Mouse (Mus musculus) adrenal gland, postnatal 10 days (tissue): ENCODE measurements at regions not wholly inside any gene's neighbourhood (a gene's known extent, or its start where the extent isn't known, plus 50 kb on each side); places are given as distances from the start of the nearest gene placed in this dataset.
A peak's percentile ranks its signal among the peaks of the same experiment; 100 is the strongest.

ENCODE experiments used
- DNase-seq: peaks from one replicate; pipeline ENCODE4 v3.0.0; 2021; ENCODE audit warnings: mixed read lengths

DNA sequence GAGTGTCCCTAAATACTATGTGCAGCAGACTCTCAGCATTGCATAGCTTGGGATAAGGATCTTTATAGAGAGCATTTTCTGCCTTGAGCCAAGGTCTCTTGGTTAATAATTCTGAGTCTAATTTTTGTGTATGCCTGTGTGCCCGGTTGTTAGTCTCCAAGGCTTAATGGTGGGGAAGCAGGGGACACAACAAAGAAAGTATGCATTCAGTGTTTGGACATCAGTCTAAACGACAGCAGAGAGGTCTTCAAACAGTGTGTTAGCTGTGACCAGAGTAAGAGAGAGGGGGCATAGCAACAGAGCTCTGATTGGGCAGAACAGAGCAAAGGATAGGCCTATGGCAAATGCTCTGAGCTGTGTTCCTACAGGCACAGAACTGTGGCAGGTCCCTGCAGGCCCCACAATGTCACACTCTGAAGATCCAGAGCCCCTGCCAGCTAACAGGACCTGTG is 522.7 kb upstream of the Tnp1 start:
- DNase-seq = peak; percentile 30

DNA sequence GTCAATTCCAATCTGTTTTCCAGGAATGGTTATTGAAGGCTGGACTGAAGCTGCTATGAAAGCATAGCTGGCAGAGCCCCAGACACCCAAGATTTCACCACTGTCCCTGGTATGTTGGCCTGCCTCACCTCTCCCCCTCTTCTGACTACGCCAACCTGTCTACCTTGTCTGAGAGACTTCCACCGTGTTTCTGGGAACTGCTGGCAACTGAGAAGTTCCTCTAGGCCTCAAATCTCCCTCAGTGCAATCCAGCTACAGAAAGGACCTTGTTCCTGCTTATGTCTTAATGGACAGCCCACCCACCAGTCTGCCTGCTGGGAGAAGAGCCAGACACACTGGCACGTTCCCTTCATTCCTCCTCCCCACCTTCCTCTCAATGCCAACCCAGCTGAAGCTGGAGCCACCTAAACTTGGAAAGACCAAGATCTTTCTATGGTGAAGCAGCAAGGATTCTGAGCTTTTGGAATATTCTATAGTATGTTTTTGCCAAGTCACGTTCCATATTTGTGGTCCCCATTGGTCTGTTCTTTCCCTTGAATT is 520.1 kb upstream of the Tnp1 start:
- DNase-seq = peak; percentile 40

GRCm38 (mm10) chr1:73533526-73533925 is 517.8 kb upstream of the Tnp1 start:
- DNase-seq = no peak

- no peak for DNase-seq
These were observed 516.6 kb upstream of the Tnp1 start for GRCm38 (mm10) chr1:73532316-73532715.

DNA sequence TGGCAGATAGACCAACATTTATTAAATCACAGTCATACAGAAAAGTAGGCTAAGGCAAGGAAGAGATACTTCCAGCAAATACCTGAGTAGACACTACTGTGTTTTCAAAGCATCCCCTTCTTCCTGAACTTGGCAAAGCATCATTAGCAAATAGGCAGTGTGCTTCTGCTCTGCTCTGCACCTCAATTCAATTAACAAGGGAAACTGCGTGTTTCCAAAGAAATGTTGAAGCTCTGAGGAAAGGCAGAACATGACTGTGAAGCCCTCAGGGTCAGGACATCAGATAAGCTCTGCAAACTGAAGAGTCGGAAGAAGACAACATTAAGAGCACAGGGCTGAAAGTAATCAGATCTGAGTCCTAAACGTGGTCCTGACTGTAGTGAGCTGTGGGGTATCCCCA is 516.1 kb upstream of the Tnp1 start:
- DNase-seq = no peak

DNA sequence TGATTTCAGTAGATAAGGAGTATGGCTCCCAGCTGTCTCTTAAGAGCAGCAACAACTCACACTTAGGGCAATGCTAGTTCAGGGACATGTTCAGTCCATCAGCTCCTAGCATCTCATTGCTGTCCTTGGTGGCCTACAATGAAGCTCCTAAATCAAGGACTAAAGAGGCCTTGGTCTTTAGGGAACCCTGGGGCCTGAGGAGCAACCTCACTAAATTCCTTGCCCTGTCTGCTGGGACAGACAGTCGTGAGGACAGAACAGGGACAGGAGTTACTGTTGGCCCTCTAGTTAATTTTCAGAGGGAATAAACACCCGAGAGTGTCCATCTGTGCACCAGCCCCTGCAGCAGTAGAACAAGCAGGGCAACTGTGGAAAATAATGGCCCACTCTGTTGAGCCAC is 514.6 kb upstream of the Tnp1 start:
- no peak for DNase-seq

GRCm38 (mm10) chr1:73528623-73529022 is 512.9 kb upstream of the Tnp1 start:
- peak; percentile 49 for DNase-seq

DNA sequence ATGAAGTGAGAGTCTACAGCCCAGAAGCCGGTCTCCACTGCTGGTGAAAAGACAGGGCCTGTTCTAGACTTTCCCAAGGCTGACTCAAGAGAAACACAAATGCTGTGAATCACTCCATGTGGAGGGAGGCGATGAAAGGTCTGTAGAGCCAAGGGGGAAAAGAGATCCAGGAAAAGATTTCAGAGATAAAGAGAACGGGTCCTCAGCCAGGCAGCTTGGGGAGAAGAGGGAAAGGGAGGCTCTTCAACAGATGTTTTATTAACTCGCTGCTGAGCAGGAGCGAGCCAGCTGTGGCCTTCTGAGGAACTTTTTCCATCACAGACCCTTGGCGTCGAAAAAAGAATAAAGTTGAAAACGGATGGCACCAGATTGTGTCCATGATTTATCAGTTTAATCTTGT is 500.7 kb upstream of the Tnp1 start:
- no peak for DNase-seq

GRCm38 (mm10) chr1:73515781-73516180 is 500.1 kb upstream of the Tnp1 start:
- no peak for DNase-seq

- peak; percentile 48 for DNase-seq
These were observed 498.1 kb upstream of the Tnp1 start for GRCm38 (mm10) chr1:73513822-73514221.

DNA sequence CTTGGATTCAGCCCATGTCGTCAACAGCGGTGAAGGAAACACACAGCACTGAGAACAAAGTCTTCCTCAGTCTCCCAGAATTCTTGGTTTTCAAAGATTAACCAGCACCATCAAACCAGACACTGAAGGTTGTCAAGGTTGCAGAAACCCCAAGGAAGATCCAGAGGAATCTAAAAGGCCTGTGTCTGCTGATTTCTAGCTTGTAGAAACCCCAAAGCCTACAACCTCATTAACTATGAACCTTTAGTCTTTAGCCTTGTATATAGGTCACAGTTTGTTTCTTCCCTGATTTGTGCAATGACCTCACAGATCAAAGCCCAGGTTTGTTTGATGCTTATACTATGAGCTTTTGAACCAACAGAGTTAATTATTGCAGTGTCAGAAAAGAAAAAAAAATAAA is 497.1 kb upstream of the Tnp1 start:
- DNase-seq = no peak

DNA sequence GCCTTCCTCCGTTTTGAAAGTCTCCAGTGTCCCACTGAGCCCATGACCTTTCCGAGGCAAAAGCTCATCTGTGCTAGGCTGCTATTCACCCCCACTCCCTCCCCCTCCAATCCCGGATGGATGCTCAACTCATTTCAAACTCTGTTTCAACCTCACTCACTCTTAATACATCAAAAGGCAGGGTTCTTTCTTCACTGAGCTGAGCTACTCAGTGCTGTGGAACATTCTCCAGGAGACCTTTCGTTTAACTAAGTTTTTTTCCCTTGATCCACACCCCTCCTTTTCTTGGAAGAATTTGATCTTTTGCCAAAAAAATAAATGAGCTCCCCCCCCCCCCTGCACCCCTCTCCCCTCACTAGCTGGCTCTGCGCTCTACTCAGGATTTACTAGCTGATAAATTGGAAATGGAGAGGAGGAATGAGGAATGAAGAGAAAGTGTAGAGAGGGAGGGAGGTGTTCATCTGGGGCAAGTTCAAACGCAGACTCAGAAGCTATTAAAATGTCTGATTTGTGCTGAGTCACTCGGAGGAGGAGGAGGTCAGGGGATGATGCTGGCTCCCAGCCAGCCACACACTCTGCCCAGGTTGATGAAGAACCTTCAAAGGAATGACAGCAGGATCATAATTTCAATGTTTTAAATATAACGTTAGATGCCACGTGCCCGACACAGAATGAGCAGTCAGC is 491.5 kb upstream of the Tnp1 start:
- peak; percentile 47 for DNase-seq

- DNase-seq = no peak
These were observed 487.9 kb upstream of the Tnp1 start for GRCm38 (mm10) chr1:73503611-73504010.

GRCm38 (mm10) chr1:73500671-73501070 is 485.0 kb upstream of the Tnp1 start:
- DNase-seq = no peak

GRCm38 (mm10) chr1:73495971-73496749 is 480.5 kb upstream of the Tnp1 start:
- DNase-seq = no peak

GRCm38 (mm10) chr1:73481956-73482355 is 466.2 kb upstream of the Tnp1 start:
- peak; percentile 26 for DNase-seq

- no peak for DNase-seq
These were observed 463.7 kb upstream of the Tnp1 start for GRCm38 (mm10) chr1:73479349-73479920.

DNA sequence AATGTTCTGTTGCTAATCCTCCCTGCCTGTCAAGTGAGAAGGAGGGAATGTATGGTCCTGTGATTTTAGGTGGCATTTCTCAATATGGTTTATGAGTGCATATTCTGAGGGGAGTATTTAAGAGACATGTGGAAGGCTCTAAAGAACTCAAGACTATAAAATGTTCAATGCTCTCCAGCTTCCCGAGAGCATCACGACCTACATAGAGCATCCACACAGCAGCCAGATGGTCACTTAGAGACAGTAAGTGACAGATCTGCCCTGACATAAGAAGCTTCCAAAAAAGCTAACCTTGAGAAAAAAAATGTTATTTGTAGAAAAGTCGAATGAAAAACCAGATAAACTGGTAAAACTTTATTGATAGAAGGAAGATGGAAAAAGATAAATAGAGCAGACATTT is 444.9 kb upstream of the Tnp1 start:
- DNase-seq = no peak

GRCm38 (mm10) chr1:73459754-73460534 is 444.2 kb upstream of the Tnp1 start:
- DNase-seq = no peak

DNA sequence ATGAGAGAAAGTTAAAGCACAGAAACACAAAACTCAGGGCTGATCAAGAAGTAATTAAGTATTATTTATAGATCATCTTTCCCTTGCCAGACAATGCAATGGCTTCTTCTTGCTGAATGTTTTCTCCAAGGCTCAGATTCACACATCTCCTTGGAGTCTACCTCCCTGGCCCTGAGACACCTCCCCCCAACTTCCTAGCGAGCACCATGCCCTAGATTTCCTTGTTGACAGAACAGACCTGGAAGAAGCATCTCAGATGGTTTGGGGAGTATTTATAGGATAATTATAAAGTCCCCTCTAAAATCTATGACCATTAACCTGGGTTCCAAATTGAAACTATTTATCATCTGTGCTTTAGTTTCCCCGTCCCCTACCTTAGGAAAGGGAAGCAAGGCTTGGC is 441.6 kb upstream of the Tnp1 start:
- no peak for DNase-seq

DNA sequence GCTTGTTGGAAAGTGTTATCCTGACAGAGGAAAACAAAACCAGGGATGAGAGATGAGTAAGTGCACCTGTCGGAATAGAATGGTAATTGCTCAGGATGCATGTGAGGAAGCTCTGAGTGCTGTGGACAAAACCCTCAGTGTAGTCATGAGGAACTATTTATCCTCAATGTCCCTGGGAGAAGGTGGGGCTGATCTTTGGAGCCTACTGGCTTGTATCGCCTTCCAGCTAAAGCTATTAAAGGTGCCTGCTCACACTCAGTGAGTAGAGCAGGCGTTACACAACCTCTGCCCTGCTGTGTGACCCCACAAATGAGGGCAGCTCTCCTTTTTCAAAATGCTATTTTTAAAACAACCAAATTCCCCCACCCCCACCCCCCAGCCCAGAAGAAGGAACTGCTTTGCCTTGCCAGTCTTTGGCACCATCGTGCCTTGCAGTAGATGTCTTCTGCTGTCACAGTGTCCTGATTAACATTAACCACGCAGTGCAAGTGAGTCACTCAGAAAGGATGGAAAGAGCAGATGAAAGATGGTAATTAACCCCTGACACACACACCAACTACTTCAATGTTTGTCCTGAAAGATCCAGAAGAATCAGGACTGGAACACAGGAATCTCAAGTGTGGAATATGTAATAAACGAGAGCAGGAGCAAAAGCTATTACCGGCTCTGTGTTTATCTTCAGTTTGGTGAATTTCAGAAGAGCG is 440.8 kb upstream of the Tnp1 start:
- DNase-seq = no peak
